12 mouse cellular contexts compared by ENCODE assay signal in the genomic region with DNA sequence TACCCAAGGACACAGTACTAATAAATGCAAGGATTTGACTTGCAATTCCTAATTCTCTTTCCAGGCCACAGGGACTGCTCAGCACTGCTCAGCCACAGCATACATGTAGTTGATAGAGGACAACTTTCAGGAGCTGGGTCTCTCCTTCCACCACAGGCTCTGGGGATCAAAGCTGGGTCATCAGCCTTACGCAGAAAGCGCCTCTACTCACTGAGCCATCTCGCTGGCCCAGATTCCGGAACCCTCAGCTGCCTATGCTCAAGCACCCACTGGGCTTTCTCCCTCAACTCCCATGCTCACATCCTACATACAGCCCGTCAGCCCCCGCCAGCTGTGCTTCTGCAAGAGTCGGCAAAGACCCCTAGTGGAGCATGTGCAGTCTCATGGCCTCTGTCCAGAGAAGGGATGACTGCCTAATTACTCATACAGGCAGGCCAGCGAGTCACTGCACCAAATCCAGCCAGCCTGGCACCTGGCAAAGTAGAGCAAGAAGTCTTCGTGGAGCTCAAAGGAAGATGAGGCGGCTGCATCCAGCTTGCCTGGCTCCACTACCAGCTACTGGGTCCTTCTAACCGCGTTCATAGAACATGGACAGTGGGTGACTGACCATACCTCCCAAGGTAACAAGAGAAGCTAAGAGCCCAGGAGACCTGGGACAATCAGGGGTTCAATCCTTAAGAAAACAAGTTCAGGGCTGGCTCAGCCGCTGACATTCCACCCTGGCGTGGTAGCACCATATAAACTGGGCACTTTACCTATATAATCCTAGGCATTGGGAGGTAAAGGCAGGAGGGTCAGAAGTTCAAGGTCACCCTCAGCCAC. TPM values are rescaled to one million over a fixed set of nuclear protein-coding genes. Genes with fewer than 3 reads are reported as not detected.
DNase-seq lines count a peak whose midpoint lies in the region; ATAC-seq and TF ChIP-seq lines count a peak whose summit lies in the region.
"Had no signal": no experiment of that assay in that cellular context is flagged by ENCODE, and none has a peak within 500 bp of the region (broad histone marks: within the 10 kb centered on the region; RNA-seq: fewer than 3 reads in every experiment).

No protein-coding gene starts in this region.

- H3K4me3 ChIP-seq in heart, adult 2 months = no peak overlapping the region
- no peak overlapping the region for H3K4me3 ChIP-seq in lung, embryonic 16.5 days (ENCODE audit: low read length)
- H3K4me3 ChIP-seq in lung, adult 2 months (replicated peaks; ENCODE audit: extremely low read depth, low read depth, low read length) = no peak overlapping the region
- peak overlapping the region; percentile 43 for H3K4me3 ChIP-seq in brown adipose tissue, adult 24 weeks (ENCODE audit: insufficient read depth, low read depth, low read length)
- no peak overlapping the region for H3K4me3 ChIP-seq in intestine, postnatal 0 days (ENCODE audit: low read depth, low read length)
- H3K4me3 ChIP-seq: forebrain, embryonic 15.5 days; neural tube, embryonic 12.5 days had no signal

- no peak for TF ChIP-seq EP300 in heart, adult 2 months (IDR thresholded peaks at IDR 0.05; ENCODE audit: insufficient read depth, low read depth, low read length)

- H3K36me3 ChIP-seq in heart, adult 2 months (ENCODE audit: control insufficient read depth, insufficient read depth, low read length) = no peaks in the 10 kb centered on the region; the same call in 1 of the 2 replicates
- H3K36me3 ChIP-seq in lung, embryonic 16.5 days (ENCODE audit: control insufficient read depth, insufficient read depth, low read length) = no peaks in the 10 kb centered on the region
- H3K36me3 ChIP-seq in intestine, postnatal 0 days (ENCODE audit: control insufficient read depth, insufficient read depth) = no peaks in the 10 kb centered on the region
- H3K36me3 ChIP-seq: forebrain, embryonic 15.5 days had no signal

- no peak for DNase-seq in heart, adult 2 months
- no peak for DNase-seq in heart, adult 9 months (ENCODE audit: low spot score in 2 of 2)
- DNase-seq in lung, adult 2 months = no peak
- no peak for DNase-seq in c-Kit-positive CD71-positive TER-119-positive erythroid progenitor cells, embryonic 14.5 days (ENCODE audit: low spot score)
- DNase-seq in ovary, postnatal 14 days (ENCODE audit: low spot score) = no peak
- DNase-seq: right cerebral cortex, postnatal 14 days had no signal

- no peak for TF ChIP-seq POLR2A in heart, adult 2 months (IDR thresholded peaks at IDR 0.05; ENCODE audit: insufficient read depth, low read depth, low read length)
- no peak for TF ChIP-seq POLR2A in lung, adult 2 months (IDR thresholded peaks at IDR 0.05; ENCODE audit: borderline replicate concordance, extremely low read depth, low read depth, low read length)

- no peaks in the 10 kb centered on the region for H3K27me3 ChIP-seq in heart, adult 2 months (ENCODE audit: control insufficient read depth, insufficient read depth, low read length)
- no peaks in the 10 kb centered on the region for H3K27me3 ChIP-seq in lung, embryonic 16.5 days (ENCODE audit: control insufficient read depth, insufficient read depth, low read depth, low read length)
- no peaks in the 10 kb centered on the region for H3K27me3 ChIP-seq in intestine, postnatal 0 days (replicated peaks; ENCODE audit: control insufficient read depth, insufficient read depth, low read length)
- H3K27me3 ChIP-seq: forebrain, embryonic 15.5 days had no signal

- no peaks in the 10 kb centered on the region for H3K9me3 ChIP-seq in lung, embryonic 16.5 days (ENCODE audit: control insufficient read depth, low read length)
- H3K9me3 ChIP-seq in intestine, postnatal 0 days (ENCODE audit: control insufficient read depth) = no peaks in the 10 kb centered on the region
- H3K9me3 ChIP-seq: forebrain, embryonic 15.5 days; neural tube, embryonic 12.5 days had no signal

- peak overlapping the region; percentile 1; the same call in 1 of the 2 replicates for H3K4me2 ChIP-seq in lung, embryonic 16.5 days (ENCODE audit: low read depth, low read length)
- no peak overlapping the region for H3K4me2 ChIP-seq in intestine, postnatal 0 days (replicated peaks; ENCODE audit: low read depth)
- H3K4me2 ChIP-seq: forebrain, embryonic 15.5 days; liver, embryonic 11.5 days had no signal

- no peak for ATAC-seq in lung, embryonic 16.5 days (ENCODE audit: low read depth)
- no peak for ATAC-seq in intestine, postnatal 0 days
- ATAC-seq: forebrain, embryonic 15.5 days had no signal

- 55% methylated on average over 14 of the region's 14 CpGs for WGBS in heart, adult 2 months
- 67% methylated on average over 14 of the region's 14 CpGs for WGBS in lung, embryonic 16.5 days
- 67% methylated on average over 14 of the region's 14 CpGs for WGBS in lung, adult 2 months
- WGBS in intestine, postnatal 0 days = 67% methylated on average over 14 of the region's 14 CpGs

- peak overlapping the region; percentile 82 for H3K27ac ChIP-seq in heart, adult 2 months
- 0 out of 2 replicates have a peak overlapping the region, but pooled peaks have one; percentile 1 for H3K27ac ChIP-seq in lung, embryonic 16.5 days (ENCODE audit: low read length)
- peak overlapping the region; percentile 89 for H3K27ac ChIP-seq in brown adipose tissue, adult 24 weeks (replicated peaks; ENCODE audit: low read depth, low read length)
- H3K27ac ChIP-seq in intestine, postnatal 0 days (ENCODE audit: low read depth, low read length) = no peak overlapping the region
- H3K27ac ChIP-seq: forebrain, embryonic 15.5 days; neural tube, embryonic 12.5 days had no signal

- H3K79me2 ChIP-seq in heart, adult 2 months (replicated peaks; ENCODE audit: control insufficient read depth, insufficient read depth, low read length) = peaks cover 12% of the 10 kb centered on the region

- intact Hi-C loops in heart, adult 2 months (cut with DNase I) = loop anchor here (5.0 kb wide), 1 partner anchor 72 kb away; the partner anchor contains the start of gene Pla2g6

- no peak overlapping the region; the same call in 1 of the 2 replicates for H3K9ac ChIP-seq in heart, adult 2 months (ENCODE audit: low read depth, low read length)
- H3K9ac ChIP-seq in lung, embryonic 16.5 days (ENCODE audit: low read length) = no peak overlapping the region
- no peak overlapping the region for H3K9ac ChIP-seq in intestine, postnatal 0 days (ENCODE audit: low read depth, low read length)
- H3K9ac ChIP-seq: forebrain, embryonic 15.5 days; neural tube, embryonic 12.5 days had no signal

- H3K4me1 ChIP-seq in heart, adult 2 months (ENCODE audit: control insufficient read depth, insufficient read depth, low read length) = peaks cover 38% of the 10 kb centered on the region
- peaks cover 58% of the 10 kb centered on the region for H3K4me1 ChIP-seq in lung, embryonic 16.5 days (replicated peaks; ENCODE audit: control insufficient read depth, insufficient read depth, low read length)
- H3K4me1 ChIP-seq in lung, adult 2 months (ENCODE audit: control insufficient read depth, insufficient read depth, low read length) = peaks cover 48% of the 10 kb centered on the region
- peaks cover 47% of the 10 kb centered on the region for H3K4me1 ChIP-seq in brown adipose tissue, adult 24 weeks (ENCODE audit: control insufficient read depth, insufficient read depth, insufficient read length, low read length)
- peaks cover 5% of the 10 kb centered on the region; the same call in 1 of the 2 replicates for H3K4me1 ChIP-seq in intestine, postnatal 0 days (replicated peaks; ENCODE audit: control insufficient read depth, insufficient read depth, low read length)

- TF ChIP-seq CTCF in heart, adult 2 months (IDR thresholded peaks at IDR 0.05) = 0 out of 2 replicates have a peak, but pooled peaks have one; percentile 3
- no peak for TF ChIP-seq CTCF in lung, adult 2 months (IDR thresholded peaks at IDR 0.05; ENCODE audit: insufficient read depth, low read length)
- TF ChIP-seq CTCF in intestine, postnatal 0 days (IDR thresholded peaks at IDR 0.05; ENCODE audit: low read depth) = peak; percentile 32

RNA-seq across cellular contexts. Expression of gene Tmem184b, which starts 3.9 kb away (rescaled TPM):
- 10 to 100 TPM; 38.7 to 42.9 TPM for total RNA-seq in heart, adult 2 months (2021)
- 83.1 and 84.2 TPM in 2 replicates for polyA plus RNA-seq in heart, adult 2 months (2012; rRNA removed)
- polyA plus RNA-seq in lung, embryonic 16.5 days (2015; fragmentation: Nextera tagmentation; extraction: Ambion mirVana) = 71.1 and 78.2 TPM in 2 replicates
- polyA plus RNA-seq in lung, adult 2 months (2012; rRNA removed) = 269 and 331 TPM in 2 replicates
- 60.3 and 71.0 TPM in 2 replicates for polyA plus RNA-seq in brown adipose tissue, adult 24 weeks (2012; ENCODE audit: insufficient read depth, insufficient read length, missing spikeins)
- polyA plus RNA-seq in intestine, postnatal 0 days (2015; fragmentation: Nextera tagmentation; extraction: Ambion mirVana) = 32.7 and 34.1 TPM in 2 replicates

RNA-seq across cellular contexts. Expression of gene Maff, which starts 53.0 kb away (rescaled TPM):
- 10 to 100 TPM in 1 of 2 experiments, 1 to 10 TPM in 1; 9.3 to 13.7 TPM for total RNA-seq in heart, adult 2 months (2021)
- polyA plus RNA-seq in heart, adult 2 months (2012; rRNA removed) = 3.4 and 4.3 TPM in 2 replicates
- polyA plus RNA-seq in lung, embryonic 16.5 days (2015; fragmentation: Nextera tagmentation; extraction: Ambion mirVana) = 5.2 and 6.5 TPM in 2 replicates
- polyA plus RNA-seq in lung, adult 2 months (2012; rRNA removed) = 12.1 and 21.0 TPM in 2 replicates
- 9.8 and 11.4 TPM in 2 replicates for polyA plus RNA-seq in brown adipose tissue, adult 24 weeks (2012; ENCODE audit: insufficient read depth, insufficient read length, missing spikeins)
- polyA plus RNA-seq in intestine, postnatal 0 days (2015; fragmentation: Nextera tagmentation; extraction: Ambion mirVana) = 6.6 and 8.8 TPM in 2 replicates

RNA-seq across cellular contexts. Expression of gene Csnk1e, which starts 55.9 kb away (rescaled TPM):
- total RNA-seq in heart, adult 2 months (2021) = 10 to 100 TPM; 46.5 to 48.3 TPM
- polyA plus RNA-seq in heart, adult 2 months (2012; rRNA removed) = 62.6 and 63.6 TPM in 2 replicates
- 54.7 and 58.0 TPM in 2 replicates for polyA plus RNA-seq in lung, embryonic 16.5 days (2015; fragmentation: Nextera tagmentation; extraction: Ambion mirVana)
- polyA plus RNA-seq in lung, adult 2 months (2012; rRNA removed) = 90.8 and 109 TPM in 2 replicates
- polyA plus RNA-seq in brown adipose tissue, adult 24 weeks (2012; ENCODE audit: insufficient read depth, insufficient read length, missing spikeins) = 17.4 and 24.8 TPM in 2 replicates
- 18.2 and 25.7 TPM in 2 replicates for polyA plus RNA-seq in intestine, postnatal 0 days (2015; fragmentation: Nextera tagmentation; extraction: Ambion mirVana)
